Mouse (Mus musculus) lung, adult 2 months (tissue): ENCODE measurements at regions not wholly inside any gene's neighbourhood (a gene's known extent, or its start where the extent isn't known, plus 50 kb on each side); places are given as distances from the start of the nearest gene placed in this dataset.

Experiments used
- DNase-seq: peaks from one replicate; pipeline ENCODE4 v3.0.0; 2022
- H3K4me1 ChIP-seq: fragments of 200-500 bp; 2 replicates; pipeline ENCODE4 v1.6.1; 2011; ENCODE audit warnings: low read length; ENCODE audit not compliant: control insufficient read depth, insufficient read depth
- H3K4me3 ChIP-seq: fragments of 200-500 bp; replicated peaks from 2 replicates; pipeline ENCODE3; 2011; ENCODE audit warnings: low read depth, mild to moderate bottlenecking, control low read depth, low read length; ENCODE audit errors: extremely low read depth
- CTCF ChIP-seq: fragments of 200-500 bp; IDR thresholded peaks from 2 replicates; pipeline ENCODE4 v1.5.1; 2011; ENCODE audit warnings: mild to moderate bottlenecking, low read length, control low read depth; ENCODE audit not compliant: insufficient read depth
- POLR2A ChIP-seq: fragments of 200-500 bp; IDR thresholded peaks from 2 replicates; pipeline ENCODE4 v1.6.1; 2011; ENCODE audit warnings: low read depth, mild to moderate bottlenecking, control low read depth, low read length, borderline replicate concordance; ENCODE audit errors: extremely low read depth
- WGBS: fragments of 180-500 bp; shearing (Covaris S2); methylation state at CpG from one replicate; pipeline ENCODE4 v1.1.7; 2018; 5-methylcytosine and 5-hydroxymethylcytosine counted together

- H3K4me3 ChIP-seq, result no peak overlapping the region
- no peaks in the 10 kb centered on the region for H3K4me1 ChIP-seq
- 26% methylated on average over 3 of the region's 3 CpGs for WGBS
- TF ChIP-seq POLR2A (no peak), CTCF (no peak)
- DNase-seq, result no peak
These were observed 938.3 kb upstream of the 2610301B20Rik start for GRCm38 (mm10) chr4:9935949-9936348.

- no peak for TF ChIP-seq CTCF
- 73% methylated on average over 4 of the region's 4 CpGs for WGBS
- Histone ChIP-seq H3K4me3 (no peak overlapping the region), H3K4me1 (no peaks in the 10 kb centered on the region)
- no peak for DNase-seq
These were observed 922.9 kb upstream of the 2610301B20Rik start for GRCm38 (mm10) chr4:9951441-9951840.

GRCm38 (mm10) chr4:9974631-9975030, 899.7 kb upstream of the 2610301B20Rik start:
- Histone ChIP-seq H3K4me3 (no peak overlapping the region), H3K4me1 (peaks cover 2% of the 10 kb centered on the region; the same call in 1 of the 2 replicates)
- no peak for TF ChIP-seq CTCF
- no peak for TF ChIP-seq POLR2A
- DNase-seq, result no peak

- no peak for DNase-seq
- WGBS, result 69% methylated on average over 3 of the region's 3 CpGs
These were observed 892.8 kb upstream of the 2610301B20Rik start for GRCm38 (mm10) chr4:9981354-9982040.

GRCm38 (mm10) chr4:9982786-9983525, 891.3 kb upstream of the 2610301B20Rik start:
- DNase-seq, result no peak
- no peaks in the 10 kb centered on the region for H3K4me1 ChIP-seq
- TF ChIP-seq CTCF, result no peak
- no peak for TF ChIP-seq POLR2A
- WGBS, result 49% methylated on average over 7 of the region's 7 CpGs
- no peak overlapping the region for H3K4me3 ChIP-seq

More at GRCm38 (mm10) chr4:9981354-9982040, 892.8 kb upstream of the 2610301B20Rik start:
- no peak overlapping the region for H3K4me3 ChIP-seq
- TF ChIP-seq POLR2A, result no peak
- no peak for TF ChIP-seq CTCF
- no peaks in the 10 kb centered on the region for H3K4me1 ChIP-seq

- no peak for DNase-seq
- Histone ChIP-seq H3K4me1 (no peaks in the 10 kb centered on the region), H3K4me3 (no peak overlapping the region)
- TF ChIP-seq POLR2A, result no peak
- TF ChIP-seq CTCF, result no peak
- 36% methylated on average over 1 of the region's 1 CpGs for WGBS
These were observed 880.4 kb upstream of the 2610301B20Rik start for GRCm38 (mm10) chr4:9993871-9994270.

- DNase-seq, result no peak
- TF ChIP-seq POLR2A (no peak), CTCF (no peak)
- WGBS, result 41% methylated on average over 1 of the region's 1 CpGs
- Histone ChIP-seq H3K4me1 (no peaks in the 10 kb centered on the region), H3K4me3 (no peak overlapping the region)
These were observed 879.8 kb upstream of the 2610301B20Rik start for GRCm38 (mm10) chr4:9994466-9994865.

GRCm38 (mm10) chr4:10030316-10030715, 844.0 kb upstream of the 2610301B20Rik start:
- TF ChIP-seq CTCF, result no peak
- TF ChIP-seq POLR2A, result no peak
- no peaks in the 10 kb centered on the region for H3K4me1 ChIP-seq
- DNase-seq, result no peak
- H3K4me3 ChIP-seq, result no peak overlapping the region

GRCm38 (mm10) chr4:10031764-10032163, 842.5 kb upstream of the 2610301B20Rik start:
- H3K4me1 ChIP-seq, result no peaks in the 10 kb centered on the region
- H3K4me3 ChIP-seq, result no peak overlapping the region
- WGBS, result 43% methylated on average over 3 of the region's 3 CpGs
- DNase-seq, result no peak
- TF ChIP-seq POLR2A (no peak), CTCF (no peak)

- no peak for DNase-seq
- Histone ChIP-seq H3K4me1 (no peaks in the 10 kb centered on the region), H3K4me3 (no peak overlapping the region)
- 60% methylated on average over 1 of the region's 1 CpGs for WGBS
- TF ChIP-seq CTCF (no peak), POLR2A (no peak)
These were observed 839.0 kb upstream of the 2610301B20Rik start for GRCm38 (mm10) chr4:10035336-10035735.
